Mouse (Mus musculus): ENCODE measurements around the gene Frmd8. TPM values are rescaled to one million over a fixed set of nuclear protein-coding genes. Genes with fewer than 3 reads are reported as not detected.

Frmd8 gene
- total RNA-seq, 1 experiment from 2014 or later = 32.8 TPM

GRCm38 (mm10) chr19:5842785-5843730, 32.0 kb downstream of the Frmd8 start:
- no peak for ATAC-seq (replicated peaks; ENCODE audit: insufficient number of reproducible peaks, low FRiP score, low TSS enrichment, poor library complexity, severe bottlenecking)

DNA sequence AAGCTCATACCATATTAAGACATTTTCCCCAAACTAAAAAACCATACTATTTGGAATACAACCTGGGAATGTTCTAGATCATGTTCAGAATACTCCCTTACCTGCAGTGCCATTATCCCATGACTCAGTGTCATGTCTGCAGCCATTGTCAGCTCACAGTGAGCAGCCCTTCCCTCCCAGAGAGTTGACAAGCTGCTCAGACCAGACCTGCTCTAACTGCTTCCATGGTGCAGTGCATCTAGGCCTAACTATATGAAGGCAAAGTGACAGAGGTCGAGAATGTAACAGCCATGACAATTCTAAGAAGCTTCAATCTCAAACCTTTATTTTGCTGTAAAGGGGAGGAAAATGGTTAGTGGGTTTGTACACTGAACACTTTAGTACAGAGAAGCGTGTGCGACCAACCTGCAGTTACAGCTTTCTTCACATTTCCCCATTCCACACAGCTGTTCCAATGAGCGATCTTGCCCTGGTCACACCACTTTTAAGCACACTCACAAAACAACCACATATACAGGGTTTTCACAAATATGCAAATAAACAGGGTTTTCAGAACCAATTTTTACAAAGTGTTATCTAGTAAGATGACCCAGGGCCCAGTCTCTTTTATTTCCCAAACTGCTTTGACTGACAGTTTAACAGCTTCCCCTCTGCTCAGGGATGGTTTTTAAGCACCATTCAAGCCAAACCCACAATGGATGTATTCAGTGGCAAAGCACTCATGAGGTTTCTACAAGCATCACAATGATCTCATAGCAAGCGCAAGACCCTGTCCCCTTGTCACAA, 32.9 kb downstream of the Frmd8 start:
- no peak for ATAC-seq (replicated peaks; ENCODE audit: insufficient number of reproducible peaks, low FRiP score, low TSS enrichment, poor library complexity, severe bottlenecking)

GRCm38 (mm10) chr19:5841389-5841946, 33.6 kb downstream of the Frmd8 start:
- no peak for ATAC-seq (replicated peaks; ENCODE audit: insufficient number of reproducible peaks, low FRiP score, low TSS enrichment, poor library complexity, severe bottlenecking)

- no peak for ATAC-seq (replicated peaks; ENCODE audit: insufficient number of reproducible peaks, low FRiP score, low TSS enrichment, poor library complexity, severe bottlenecking)
Observed at GRCm38 (mm10) chr19:5840890-5841388, 34.1 kb downstream of the Frmd8 start.

- ATAC-seq (replicated peaks; ENCODE audit: insufficient number of reproducible peaks, low FRiP score, low TSS enrichment, poor library complexity, severe bottlenecking) = no peak
Observed at GRCm38 (mm10) chr19:5840086-5840889, 34.8 kb downstream of the Frmd8 start.

GRCm38 (mm10) chr19:5839317-5840085, 35.6 kb downstream of the Frmd8 start:
- no peak for ATAC-seq (replicated peaks; ENCODE audit: insufficient number of reproducible peaks, low FRiP score, low TSS enrichment, poor library complexity, severe bottlenecking)

DNA sequence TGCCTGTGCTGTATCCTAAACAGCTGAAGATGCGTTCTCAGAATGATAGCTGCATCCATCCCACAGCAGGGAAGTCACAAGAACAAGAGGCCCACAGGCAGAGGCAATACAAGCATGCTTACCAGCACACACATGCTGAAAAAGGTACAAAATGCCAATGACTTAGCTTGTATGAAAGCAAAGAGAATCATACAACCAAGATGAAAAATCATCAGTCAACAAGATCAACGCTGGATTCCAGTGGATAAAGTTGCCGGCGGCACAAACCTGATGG, 36.2 kb downstream of the Frmd8 start:
- ATAC-seq (replicated peaks; ENCODE audit: insufficient number of reproducible peaks, low FRiP score, low TSS enrichment, poor library complexity, severe bottlenecking) = no peak

DNA sequence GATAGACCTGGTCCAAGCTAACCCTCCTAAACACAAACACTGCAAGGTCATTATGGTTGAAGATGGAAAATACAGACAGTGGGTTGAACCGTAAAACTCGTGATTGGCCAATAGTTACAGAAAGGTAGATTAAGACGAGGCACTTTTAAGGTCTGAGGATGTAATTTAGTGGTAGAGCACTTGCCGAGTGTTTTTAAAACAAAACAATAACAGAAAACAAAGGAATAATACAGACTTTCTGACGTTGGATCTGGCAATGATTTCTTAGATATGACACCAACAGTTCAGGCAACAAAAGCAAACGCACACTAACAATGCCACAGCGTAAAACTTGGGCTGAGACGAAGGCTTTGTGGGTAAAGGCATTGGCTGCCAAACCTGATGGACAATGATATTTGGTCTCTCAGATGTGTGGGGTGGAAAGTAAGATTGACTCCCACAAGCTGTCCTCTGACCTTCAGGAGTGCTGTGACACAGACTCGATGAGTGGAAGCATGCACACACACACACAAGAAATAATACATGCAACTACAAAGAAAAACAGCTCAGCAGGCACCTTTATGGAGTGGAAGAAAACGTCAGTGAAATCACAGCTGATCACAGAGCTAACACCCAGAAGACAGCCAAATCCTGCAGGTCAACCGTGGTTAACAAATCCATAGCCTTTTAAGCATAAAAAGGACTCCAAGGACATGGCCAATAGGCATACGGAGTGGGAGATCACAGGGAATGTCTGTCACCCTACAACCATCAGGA, 36.8 kb downstream of the Frmd8 start:
- ATAC-seq (replicated peaks; ENCODE audit: insufficient number of reproducible peaks, low FRiP score, low TSS enrichment, poor library complexity, severe bottlenecking) = no peak

DNA sequence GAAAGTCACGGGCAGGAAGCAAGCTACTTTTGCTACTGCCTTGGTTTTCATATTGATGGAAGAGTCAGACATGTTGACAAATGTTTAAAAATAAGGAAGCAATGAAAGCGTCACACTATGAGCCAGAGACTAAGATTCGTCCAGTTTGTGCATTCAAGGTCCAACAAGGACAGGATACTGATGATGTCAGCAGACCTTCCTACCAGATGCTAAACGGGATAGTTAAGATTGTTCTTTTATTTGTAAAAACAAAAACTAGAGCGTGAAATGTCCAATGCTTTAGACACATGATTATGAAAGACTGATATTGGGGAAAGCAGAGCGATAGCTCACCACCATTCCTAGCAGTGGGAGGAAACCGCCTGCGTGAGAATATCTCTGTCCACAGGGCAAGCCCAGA, 37.5 kb downstream of the Frmd8 start:
- ATAC-seq (replicated peaks; ENCODE audit: insufficient number of reproducible peaks, low FRiP score, low TSS enrichment, poor library complexity, severe bottlenecking) = no peak

DNA sequence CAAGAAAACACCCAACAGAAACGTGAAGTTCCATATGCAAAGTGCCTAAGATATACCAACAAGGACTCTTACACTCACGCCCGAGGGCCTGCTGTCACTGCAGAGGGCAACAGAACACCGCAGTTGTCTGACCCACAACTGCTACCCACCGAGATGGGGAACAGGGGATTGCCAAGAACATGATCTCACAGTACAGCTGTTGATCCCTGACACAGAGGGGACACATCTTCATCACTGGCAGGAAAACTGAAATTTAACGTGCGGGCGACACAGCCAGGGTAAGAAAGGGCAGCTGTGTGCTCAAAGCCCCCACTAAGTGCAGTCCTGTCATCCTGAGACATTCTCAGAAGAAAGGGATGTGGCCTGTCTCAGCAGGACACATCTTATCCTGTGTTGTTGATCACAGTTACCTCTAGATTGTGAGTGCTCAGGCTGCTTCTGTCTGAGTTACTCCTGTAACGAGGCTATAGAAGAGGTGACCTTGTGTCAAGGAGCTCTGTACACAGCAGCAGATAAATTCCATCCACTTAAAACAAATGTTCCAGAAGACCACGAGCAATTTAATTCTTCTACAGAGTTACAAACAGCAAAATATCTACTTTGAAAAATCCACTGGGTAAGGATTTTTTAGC, 38.0 kb downstream of the Frmd8 start:
- no peak for ATAC-seq (replicated peaks; ENCODE audit: insufficient number of reproducible peaks, low FRiP score, low TSS enrichment, poor library complexity, severe bottlenecking)

- ATAC-seq (replicated peaks; ENCODE audit: insufficient number of reproducible peaks, low FRiP score, low TSS enrichment, poor library complexity, severe bottlenecking) = no peak
Observed at GRCm38 (mm10) chr19:5835922-5836430, 39.1 kb downstream of the Frmd8 start.

DNA sequence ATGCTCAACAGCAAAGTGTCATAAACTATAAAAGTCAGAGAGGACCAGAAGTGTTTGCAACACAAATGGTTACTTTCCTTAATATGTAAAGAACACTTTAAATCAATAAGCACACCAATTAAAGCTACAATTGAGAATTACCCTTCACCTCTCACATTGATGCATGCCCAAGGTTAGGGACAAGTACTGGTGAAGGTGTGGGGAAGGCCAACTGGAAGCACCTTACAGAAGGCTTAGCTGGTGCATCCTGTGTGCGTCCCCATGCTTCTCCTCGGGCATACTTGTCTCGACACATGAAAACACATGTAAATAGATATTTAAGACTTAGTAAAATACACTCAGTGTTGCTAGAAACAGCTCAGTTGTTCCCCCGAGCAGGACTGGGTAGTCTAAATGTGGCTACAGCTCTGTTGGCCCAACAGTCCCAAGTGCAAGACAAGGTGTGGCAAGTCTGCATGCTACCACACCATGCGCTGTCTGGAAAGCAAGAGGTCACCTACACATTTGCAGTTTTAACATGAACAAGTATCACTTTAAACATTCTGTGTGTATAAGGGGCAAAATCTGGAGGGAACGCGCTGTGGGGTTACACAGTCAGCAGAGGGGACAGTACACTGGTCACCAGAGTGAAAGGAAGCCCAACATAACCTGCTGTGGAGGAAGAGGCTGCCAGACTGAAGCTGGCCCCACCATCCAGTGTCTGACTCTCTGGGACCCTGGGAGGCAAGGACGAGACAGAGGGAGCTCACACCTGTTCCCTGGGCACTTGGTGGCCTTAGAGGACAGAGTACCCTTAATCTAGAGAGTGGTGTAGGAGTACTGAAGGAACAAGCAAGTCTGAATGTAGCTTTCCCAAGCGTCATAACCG, 39.8 kb downstream of the Frmd8 start:
- no peak for ATAC-seq (replicated peaks; ENCODE audit: insufficient number of reproducible peaks, low FRiP score, low TSS enrichment, poor library complexity, severe bottlenecking)

DNA sequence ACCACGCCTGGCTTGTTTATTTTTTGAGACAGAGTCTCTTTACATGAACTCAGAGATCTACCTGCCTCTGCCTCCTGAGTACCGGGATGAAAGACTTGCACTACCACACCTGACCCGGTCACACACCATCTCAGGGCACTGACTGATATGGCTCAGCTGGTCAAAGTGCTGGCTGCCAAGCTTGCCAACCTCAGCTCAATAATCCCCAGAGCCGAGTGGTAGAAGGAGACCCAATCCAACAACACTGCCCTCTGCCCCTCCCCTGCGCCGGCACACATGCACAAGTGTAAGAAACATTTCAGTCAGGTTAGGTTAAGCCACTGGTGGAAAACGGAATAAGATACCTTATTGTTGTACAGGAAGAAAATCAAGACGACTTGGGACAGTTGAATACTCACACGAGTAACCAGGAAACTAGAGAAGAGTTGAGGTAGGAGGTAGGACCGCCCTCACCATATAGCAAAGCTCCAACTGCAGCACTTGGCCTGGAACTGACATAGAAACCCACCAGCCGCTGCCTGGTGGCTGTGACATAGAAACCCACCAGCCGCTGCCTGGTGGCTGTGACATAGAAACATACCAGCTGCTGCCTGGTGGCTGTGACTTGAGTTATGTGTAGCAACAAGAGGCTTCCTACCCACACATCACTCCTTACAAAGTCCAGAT, 40.7 kb downstream of the Frmd8 start:
- ATAC-seq (replicated peaks; ENCODE audit: insufficient number of reproducible peaks, low FRiP score, low TSS enrichment, poor library complexity, severe bottlenecking) = no peak

DNA sequence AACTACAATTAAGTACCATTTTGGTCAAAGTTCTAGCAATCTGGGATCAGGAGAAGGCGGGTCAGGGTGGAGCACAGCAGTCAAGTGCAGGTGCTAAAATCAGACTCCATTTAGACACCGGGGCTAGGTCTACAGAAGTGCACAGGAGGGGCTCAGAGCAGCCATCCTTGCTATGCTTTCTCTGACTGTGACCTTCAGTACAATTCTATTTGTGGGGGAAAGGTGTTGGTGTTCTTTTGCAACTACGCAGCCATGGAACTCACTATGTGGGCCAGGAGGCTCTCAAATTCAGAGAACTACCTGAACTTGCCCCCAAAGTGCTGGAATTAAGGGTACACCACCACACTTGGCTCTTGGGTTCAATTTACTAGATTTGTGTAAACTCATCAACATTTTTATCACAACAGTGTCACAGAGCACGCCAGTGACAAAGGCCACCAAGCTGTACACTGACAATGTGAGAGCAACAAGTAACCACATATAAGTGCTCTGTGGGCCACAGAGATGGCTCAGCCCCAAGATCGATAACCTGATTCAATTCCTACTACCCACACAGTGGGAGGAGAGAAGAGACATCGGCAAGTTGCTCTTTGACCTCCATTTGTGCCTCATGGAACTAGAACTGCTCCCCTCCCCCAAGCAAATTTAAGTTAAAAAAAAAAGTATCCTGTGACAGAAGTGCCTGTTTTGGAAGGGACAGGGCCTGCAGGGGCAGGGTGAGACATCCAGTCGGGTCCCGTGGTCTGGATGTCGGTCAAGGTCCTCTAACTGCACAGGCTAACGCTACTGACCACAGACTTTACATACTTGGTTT, 41.6 kb downstream of the Frmd8 start:
- no peak for ATAC-seq (replicated peaks; ENCODE audit: insufficient number of reproducible peaks, low FRiP score, low TSS enrichment, poor library complexity, severe bottlenecking)

DNA sequence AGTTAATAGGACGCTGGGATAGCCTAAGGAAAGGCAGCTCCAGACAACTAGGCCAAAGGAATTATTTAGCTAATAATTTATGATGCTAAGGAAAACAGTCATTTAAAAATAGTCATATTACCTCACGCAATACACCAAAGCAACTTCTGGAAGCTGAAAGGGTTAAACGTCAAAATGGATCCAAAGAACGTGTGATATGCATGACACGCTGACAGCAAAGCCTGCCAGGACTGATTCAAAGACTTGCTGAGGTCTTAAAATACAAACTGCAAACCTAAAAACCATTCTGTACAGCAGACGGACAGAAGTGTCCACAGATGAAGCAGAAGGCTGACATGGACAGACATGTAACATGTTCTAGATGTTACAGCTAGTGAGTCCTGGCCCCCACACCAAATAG, 42.7 kb downstream of the Frmd8 start:
- ATAC-seq (replicated peaks; ENCODE audit: insufficient number of reproducible peaks, low FRiP score, low TSS enrichment, poor library complexity, severe bottlenecking) = no peak
